Mouse (Mus musculus) myocyte (in vitro differentiated cells): Measurements from ENCODE around the gene Slit3. TPM values are rescaled to one million over a fixed set of nuclear protein-coding genes. Genes with fewer than 3 reads are reported as not detected.

Experiments used
- H3K27me3 ChIP-seq: one replicate; pipeline ENCODE4 v1.6.1; 2011; ENCODE audit not compliant: control insufficient read depth, insufficient read depth, insufficient read length
- H3K36me3 ChIP-seq: one replicate; pipeline ENCODE4 v1.6.1; 2011; ENCODE audit not compliant: control insufficient read depth, insufficient read depth
- H3K4me2 ChIP-seq: one replicate; pipeline ENCODE4 v1.6.1; 2011; ENCODE audit warnings: low read depth, control low read depth
- H3K4me3 ChIP-seq: one replicate; pipeline ENCODE4 v1.5.1; 2011; ENCODE audit warnings: mild to moderate bottlenecking, control low read depth, moderate library complexity
- H3K79me2 ChIP-seq: one replicate; pipeline ENCODE4 v1.6.1; 2011; ENCODE audit not compliant: control insufficient read depth, insufficient read depth
- H3ac ChIP-seq: one replicate; pipeline ENCODE4 v1.6.1; 2011; ENCODE audit not compliant: control insufficient read depth, insufficient read length
- CEBPB ChIP-seq: IDR thresholded peaks from 2 replicates; pipeline ENCODE4 v1.6.1; 2011; ENCODE audit warnings: mild to moderate bottlenecking, moderate library complexity; ENCODE audit not compliant: poor library complexity, insufficient read depth, severe bottlenecking
- E2F4 ChIP-seq: IDR thresholded peaks from one replicate; pipeline ENCODE4 v1.6.1; 2011; ENCODE audit warnings: mild to moderate bottlenecking, control low read depth, moderate library complexity; ENCODE audit not compliant: insufficient read depth
- MAX ChIP-seq: IDR thresholded peaks from one replicate; pipeline ENCODE4 v1.6.1; 2011; ENCODE audit warnings: low read depth, mild to moderate bottlenecking, control low read depth
- MYOD1 ChIP-seq, 3 experiments: IDR thresholded peaks; one replicate each; pipeline ENCODE4 v1.6.1; 2011; ENCODE audit warnings: control low read depth in 2 of 3, low read depth in 2 of 3, mild to moderate bottlenecking in 2 of 3, moderate library complexity in 1 of 3; ENCODE audit not compliant: insufficient read length in 2 of 3, control insufficient read depth in 1 of 3
- MYOG ChIP-seq, 3 experiments: IDR thresholded peaks; one replicate each; pipeline ENCODE4 v1.6.1; 2011; ENCODE audit warnings: control low read depth in 2 of 3, low read depth in 2 of 3, mild to moderate bottlenecking in 2 of 3; ENCODE audit not compliant: insufficient read length in 2 of 3, control insufficient read depth in 1 of 3, insufficient read depth in 1 of 3
- POLR2A ChIP-seq: IDR thresholded peaks from one replicate; pipeline ENCODE4 v1.6.1; 2011; ENCODE audit warnings: low read depth, mild to moderate bottlenecking, control low read depth, moderate library complexity; ENCODE audit not compliant: insufficient read length
- POLR2AphosphoS2 ChIP-seq: IDR thresholded peaks from one replicate; pipeline ENCODE4 v1.6.1; 2011; ENCODE audit warnings: low read depth, control low read depth; ENCODE audit not compliant: insufficient read length
- REST ChIP-seq: IDR thresholded peaks from one replicate; pipeline ENCODE4 v1.6.1; 2011; ENCODE audit warnings: mild to moderate bottlenecking, control low read depth, moderate library complexity; ENCODE audit not compliant: insufficient read depth, insufficient read length
- SRF ChIP-seq: IDR thresholded peaks from one replicate; pipeline ENCODE4 v1.6.1; 2011; ENCODE audit warnings: low read depth; ENCODE audit not compliant: control insufficient read depth, insufficient read length
- TCF12 ChIP-seq: IDR thresholded peaks from one replicate; pipeline ENCODE4 v1.6.1; 2011; ENCODE audit warnings: mild to moderate bottlenecking, control low read depth; ENCODE audit not compliant: poor library complexity, insufficient read depth, severe bottlenecking
- TCF3 ChIP-seq: IDR thresholded peaks from one replicate; pipeline ENCODE4 v1.6.1; 2011; ENCODE audit warnings: low read depth, control low read depth; ENCODE audit not compliant: insufficient read length
- USF1 ChIP-seq: IDR thresholded peaks from one replicate; pipeline ENCODE4 v1.6.1; 2011; ENCODE audit warnings: low read depth, mild to moderate bottlenecking, control low read depth, moderate library complexity
- polyA plus RNA-seq: library from polyadenylated mRNA; unstranded; fragments of >200 nt; fragmentation: generic; extraction: Trizol; gene quantifications from one replicate; pipeline ENCODE4 v1.2.1, GENCODE M21; 2012; ENCODE audit warnings: missing spikeins

Slit3 gene
- polyA plus RNA-seq, 1 experiment, result not detected

DNA sequence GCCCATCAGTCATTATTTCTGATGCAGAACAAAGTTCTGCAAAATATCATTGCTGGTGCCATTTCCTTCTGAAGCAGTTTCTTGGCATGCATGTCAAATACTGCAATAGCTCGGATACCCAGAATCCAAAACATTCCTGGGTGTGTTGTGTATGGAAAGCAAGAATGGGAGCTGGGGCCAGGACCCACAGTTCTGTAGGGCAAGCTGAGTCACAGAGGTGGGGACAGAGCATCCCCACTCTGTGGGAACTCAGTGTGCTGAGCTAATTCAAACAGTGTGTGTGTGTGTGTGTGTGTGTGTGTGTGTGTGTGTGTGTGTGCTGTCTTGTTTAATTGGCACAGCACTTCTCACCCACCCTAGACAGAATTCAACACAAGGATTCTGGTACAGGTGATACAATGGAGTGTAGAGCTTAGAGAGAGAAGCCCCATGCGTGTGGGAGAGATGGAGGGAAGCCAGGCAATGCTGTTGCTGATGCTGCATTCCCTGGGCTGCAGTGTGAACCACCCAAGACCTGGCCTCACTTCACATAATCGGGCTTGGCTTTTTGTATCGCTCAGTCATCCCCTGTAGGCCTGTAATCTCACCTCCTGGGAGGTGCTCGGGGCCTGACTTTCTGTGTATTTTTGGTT, 161.1 kb downstream of the Slit3 start:
- no peak overlapping the region for H3K4me3 ChIP-seq
- TF ChIP-seq MYOG (IDR thresholded peaks at IDR 0.05; ENCODE audit: control insufficient read depth in 1 of 3, insufficient read depth in 1 of 3, insufficient read length in 2 of 3, low read depth in 2 of 3), result no peak
- no peak for TF ChIP-seq MYOD1 (IDR thresholded peaks at IDR 0.05; ENCODE audit: control insufficient read depth in 1 of 3, insufficient read length in 2 of 3, low read depth in 2 of 3)
- TF ChIP-seq CEBPB, result no peak
- no peak for TF ChIP-seq E2F4
- TF ChIP-seq USF1, result no peak
- TF ChIP-seq MAX, result no peak
- no peaks in the 10 kb centered on the region for H3K79me2 ChIP-seq
- no peak overlapping the region for H3ac ChIP-seq
- no peaks in the 10 kb centered on the region for H3K27me3 ChIP-seq
- no peaks in the 10 kb centered on the region for H3K36me3 ChIP-seq
- H3K4me2 ChIP-seq, result no peak overlapping the region

DNA sequence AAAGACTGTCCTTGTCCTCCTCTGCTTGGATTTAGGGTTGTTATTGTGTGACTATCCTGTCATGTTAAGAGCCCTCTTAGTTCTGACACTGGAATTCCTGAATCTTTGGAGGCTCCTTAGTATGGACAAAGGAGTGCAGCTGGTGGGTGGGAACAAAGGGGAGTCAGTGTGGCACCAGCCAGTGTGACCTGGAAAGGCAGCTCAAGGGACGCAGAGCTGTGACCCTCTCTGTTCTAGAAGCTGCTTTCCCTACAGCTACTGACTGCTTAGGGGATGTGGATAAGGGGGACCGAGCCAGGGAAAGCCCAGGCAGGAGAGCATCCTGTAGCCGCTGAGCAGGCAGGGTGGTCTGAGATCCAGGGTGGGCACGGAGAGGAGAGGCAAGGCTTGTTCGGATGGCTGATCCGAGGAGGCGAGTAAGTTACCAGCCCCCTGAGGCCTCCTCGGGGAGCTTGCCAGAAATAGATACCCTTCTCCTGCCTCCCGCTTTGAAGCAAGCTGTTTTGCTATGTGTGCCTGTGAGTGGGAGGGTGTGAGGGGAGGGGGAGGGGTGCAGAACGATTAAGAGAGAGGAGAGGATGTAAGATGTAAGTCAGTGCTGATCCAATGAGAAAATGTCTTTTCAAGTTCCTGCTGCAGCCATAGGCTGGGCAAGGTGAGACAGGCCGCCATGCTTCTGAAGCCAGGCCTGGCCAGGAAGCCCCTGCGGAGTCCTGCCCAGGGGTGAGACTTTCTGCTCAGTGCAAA, 162.0 kb downstream of the Slit3 start:
- Histone ChIP-seq H3K27me3 (no peaks in the 10 kb centered on the region), H3K4me2 (no peak overlapping the region), H3ac (no peak overlapping the region), H3K79me2 (no peaks in the 10 kb centered on the region), H3K4me3 (no peak overlapping the region), H3K36me3 (no peaks in the 10 kb centered on the region)
- TF ChIP-seq POLR2AphosphoS2, result no peak
- no peak for TF ChIP-seq MYOD1 (IDR thresholded peaks at IDR 0.05; ENCODE audit: control insufficient read depth in 1 of 3, insufficient read length in 2 of 3, low read depth in 2 of 3)

DNA sequence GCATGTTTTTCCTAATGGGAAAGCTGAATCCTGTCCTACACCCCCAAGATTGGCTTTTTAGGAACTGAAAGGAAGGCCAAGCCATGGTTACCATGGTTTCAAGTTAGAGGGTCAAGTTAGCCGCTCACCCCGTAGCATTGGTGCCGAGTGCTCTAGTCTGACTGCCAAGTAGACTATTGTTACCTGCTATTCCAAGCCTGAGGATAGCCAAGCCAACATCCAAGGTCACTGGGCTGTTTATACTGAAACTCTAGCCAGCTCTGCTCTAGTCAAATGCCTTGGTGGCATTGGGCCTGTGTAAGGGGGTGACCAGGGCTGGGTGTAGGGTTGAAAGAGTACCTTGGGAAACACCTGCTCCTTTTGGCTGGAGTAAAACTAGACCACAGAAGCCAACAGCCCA, 162.7 kb downstream of the Slit3 start:
- H3K27me3 ChIP-seq, result no peaks in the 10 kb centered on the region
- H3K36me3 ChIP-seq, result no peaks in the 10 kb centered on the region
- H3K79me2 ChIP-seq, result no peaks in the 10 kb centered on the region
- no peak overlapping the region for H3K4me3 ChIP-seq
- no peak overlapping the region for H3ac ChIP-seq
- H3K4me2 ChIP-seq, result no peak overlapping the region
- TF ChIP-seq POLR2A (no peak), POLR2AphosphoS2 (no peak), MYOD1 (IDR thresholded peaks at IDR 0.05; ENCODE audit: control insufficient read depth in 1 of 3, insufficient read length in 2 of 3, low read depth in 2 of 3) (no peak), SRF (no peak), TCF12 (no peak), MYOG (IDR thresholded peaks at IDR 0.05; ENCODE audit: control insufficient read depth in 1 of 3, insufficient read depth in 1 of 3, insufficient read length in 2 of 3, low read depth in 2 of 3) (no peak), USF1 (no peak), TCF3 (no peak), E2F4 (no peak), MAX (no peak), CEBPB (no peak), REST (no peak)

DNA sequence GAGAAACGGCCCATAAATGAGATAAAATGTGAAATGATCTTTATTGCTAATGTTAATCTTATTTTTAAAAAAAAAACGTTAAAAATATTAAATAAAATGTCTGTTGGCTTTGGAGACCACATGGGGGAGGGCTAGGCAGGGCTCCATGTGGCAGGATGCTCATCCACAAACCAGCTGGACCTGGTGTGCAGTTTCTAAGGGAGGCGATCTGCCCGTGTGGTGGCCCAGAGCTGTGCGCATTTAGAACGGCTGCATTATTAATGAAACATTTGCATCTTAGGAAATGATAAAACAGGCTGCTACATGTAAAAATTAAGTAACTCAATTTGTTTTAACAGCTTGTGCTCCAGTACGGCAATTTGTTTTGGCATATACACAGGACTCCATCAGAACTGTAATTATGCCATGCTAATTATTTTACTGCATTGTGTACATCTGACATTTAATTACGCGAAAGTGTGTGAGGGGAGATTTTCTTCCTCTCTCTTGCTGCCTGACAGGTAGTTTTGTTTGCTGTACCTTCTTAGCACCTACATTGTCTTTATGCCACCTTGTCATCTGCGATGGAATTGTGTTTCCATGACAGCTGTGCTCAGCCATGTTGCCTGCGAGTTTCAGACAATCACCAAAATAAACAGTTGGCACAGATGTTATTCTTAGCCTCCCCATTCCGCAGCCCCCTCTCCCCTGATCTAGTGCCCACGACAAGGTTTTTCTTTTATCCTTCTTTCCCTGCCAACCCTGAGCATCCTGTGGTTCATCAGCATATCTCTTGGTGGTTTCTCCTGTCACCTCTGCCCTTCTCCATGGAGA, 165.8 kb downstream of the Slit3 start:
- no peak overlapping the region for H3K4me3 ChIP-seq
- H3K4me2 ChIP-seq, result no peak overlapping the region
- no peaks in the 10 kb centered on the region for H3K27me3 ChIP-seq
- TF ChIP-seq TCF12, result no peak
- TF ChIP-seq CEBPB, result no peak
- no peak for TF ChIP-seq E2F4
- no peak for TF ChIP-seq SRF
- TF ChIP-seq POLR2A, result no peak
- no peak for TF ChIP-seq MYOG (IDR thresholded peaks at IDR 0.05; ENCODE audit: control insufficient read depth in 1 of 3, insufficient read depth in 1 of 3, insufficient read length in 2 of 3, low read depth in 2 of 3)
- no peak for TF ChIP-seq USF1
- TF ChIP-seq REST, result no peak
- no peak for TF ChIP-seq MYOD1 (IDR thresholded peaks at IDR 0.05; ENCODE audit: control insufficient read depth in 1 of 3, insufficient read length in 2 of 3, low read depth in 2 of 3)
- TF ChIP-seq POLR2AphosphoS2, result no peak
- TF ChIP-seq MAX, result no peak
- TF ChIP-seq TCF3, result no peak
- no peaks in the 10 kb centered on the region for H3K79me2 ChIP-seq
- no peak overlapping the region for H3ac ChIP-seq
- no peaks in the 10 kb centered on the region for H3K36me3 ChIP-seq
